Mouse (Mus musculus) kidney, adult 11 months (tissue): ENCODE measurements at regions not wholly inside any gene's neighbourhood (a gene's known extent, or its start where the extent isn't known, plus 50 kb on each side); places are given as distances from the start of the nearest gene placed in this dataset.

Source experiments
- DNase-seq: peaks from one replicate; pipeline ENCODE4 v3.0.0; 2022

DNA sequence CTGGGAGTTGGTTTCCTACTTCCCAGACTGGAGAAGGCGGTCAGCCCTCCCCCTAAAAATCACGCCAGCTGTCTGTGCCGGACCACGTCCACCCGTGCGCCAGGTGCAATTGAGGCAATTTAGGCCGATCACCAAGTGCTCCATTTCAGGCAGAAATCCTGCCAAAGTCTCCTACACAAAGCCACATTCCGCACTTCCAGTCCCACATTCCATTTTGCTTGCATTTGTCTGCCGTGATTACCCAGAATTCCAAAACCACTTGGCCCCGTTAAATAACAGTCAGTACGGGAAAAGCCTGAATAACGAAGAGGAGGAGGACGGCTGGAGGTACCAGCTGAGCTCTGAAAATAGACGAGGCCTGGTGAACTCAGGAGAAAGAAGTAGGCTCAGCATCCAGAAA lies 167.1 kb upstream of the Srrm4 start:
- DNase-seq: no peak

DNA sequence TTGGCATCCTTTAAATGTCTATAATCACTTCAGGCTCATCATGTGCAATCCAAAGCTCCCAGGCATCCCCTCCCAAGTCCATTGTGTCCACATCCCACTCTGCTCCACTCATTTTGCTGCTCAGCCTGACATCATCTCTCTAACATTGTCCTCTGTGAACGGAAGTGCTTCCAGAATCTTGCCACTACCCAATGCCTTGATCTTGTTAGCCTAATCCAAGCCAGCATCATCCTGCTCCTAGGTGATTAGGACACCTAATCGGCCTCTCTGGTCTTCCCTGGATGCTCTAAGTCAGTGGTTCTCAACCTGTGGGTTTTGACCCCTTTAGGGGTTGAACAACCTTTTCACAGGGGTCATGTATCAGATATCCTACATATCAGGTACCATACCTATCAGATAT lies 161.3 kb upstream of the Srrm4 start:
- DNase-seq: no peak

DNA sequence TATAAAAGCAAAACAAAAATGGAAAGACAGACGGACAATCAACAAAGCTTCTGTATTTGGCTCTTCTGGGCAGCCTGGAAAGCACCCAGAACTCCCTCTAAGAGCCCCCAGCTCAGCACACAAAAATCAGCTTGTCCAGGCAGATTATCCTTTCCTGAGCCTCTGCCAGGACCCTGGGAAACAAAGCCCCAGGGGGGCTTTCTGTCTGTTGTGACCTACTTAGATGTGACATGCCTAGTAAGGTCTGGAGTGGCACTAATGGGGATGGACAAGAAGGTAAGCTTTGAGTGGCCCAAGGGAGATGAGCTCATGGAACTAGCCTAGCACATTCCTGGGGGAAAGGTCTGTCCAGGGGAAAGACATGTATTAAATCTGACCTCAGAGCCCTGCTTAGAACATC lies 160.5 kb upstream of the Srrm4 start:
- DNase-seq: no peak

DNA sequence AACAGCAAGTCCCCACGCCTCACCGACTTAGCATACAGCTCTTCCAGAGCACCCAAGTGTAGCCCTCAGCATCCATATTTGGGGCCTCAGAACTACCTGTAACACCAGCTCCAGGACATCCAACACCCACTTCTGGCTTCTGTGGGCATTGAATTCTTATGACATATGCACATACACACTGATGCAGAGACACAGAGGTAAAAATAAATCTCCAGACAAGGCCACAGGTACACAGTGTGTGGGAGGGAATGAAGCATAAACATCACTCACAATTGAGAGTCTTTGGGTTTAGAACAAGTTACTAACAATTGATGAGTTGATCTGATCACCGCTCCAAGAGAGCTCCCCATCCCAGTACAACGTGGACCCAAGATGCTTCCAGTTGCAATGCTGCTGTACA lies 154.2 kb upstream of the Srrm4 start:
- no peak for DNase-seq

DNA sequence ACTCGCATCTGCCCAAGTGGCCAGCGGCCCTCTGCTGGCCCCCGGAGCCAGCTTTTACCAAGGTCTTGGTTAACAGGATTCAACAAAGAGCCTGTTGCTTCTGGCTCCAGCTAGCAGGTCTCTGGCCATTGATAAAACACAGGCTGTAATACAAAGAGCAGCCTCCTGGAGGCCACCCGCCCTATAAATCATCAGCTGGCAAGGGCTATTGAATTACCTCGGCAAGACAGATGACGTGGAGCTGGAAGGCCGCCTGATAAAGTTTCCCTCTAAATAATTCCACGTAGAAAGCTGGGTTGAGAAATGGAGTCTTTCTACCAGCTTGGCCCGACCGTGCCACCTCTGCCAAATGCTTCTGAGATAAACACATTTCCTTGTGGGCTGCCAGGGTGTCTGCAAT lies 152.8 kb upstream of the Srrm4 start:
- peak; percentile 2 for DNase-seq

DNA sequence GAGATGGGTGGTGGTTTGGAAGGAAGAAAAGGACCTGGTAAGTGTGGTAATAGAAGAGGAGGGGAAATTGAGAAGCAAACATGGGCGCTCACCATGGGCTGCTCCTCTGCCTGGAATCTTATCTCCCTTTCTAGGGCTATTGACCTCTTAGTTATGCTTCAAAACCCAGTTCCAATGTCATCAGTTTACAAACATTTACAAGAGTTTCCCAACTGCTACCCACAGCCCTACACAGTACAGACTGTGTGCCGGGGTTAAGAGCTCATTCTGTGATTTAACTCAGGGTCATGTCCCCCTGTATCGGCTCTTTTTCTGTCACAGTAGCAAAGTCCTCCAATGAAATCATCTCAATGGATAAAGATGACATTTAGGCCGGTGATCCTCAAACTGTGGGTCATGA lies 144.0 kb upstream of the Srrm4 start:
- no peak for DNase-seq

DNA sequence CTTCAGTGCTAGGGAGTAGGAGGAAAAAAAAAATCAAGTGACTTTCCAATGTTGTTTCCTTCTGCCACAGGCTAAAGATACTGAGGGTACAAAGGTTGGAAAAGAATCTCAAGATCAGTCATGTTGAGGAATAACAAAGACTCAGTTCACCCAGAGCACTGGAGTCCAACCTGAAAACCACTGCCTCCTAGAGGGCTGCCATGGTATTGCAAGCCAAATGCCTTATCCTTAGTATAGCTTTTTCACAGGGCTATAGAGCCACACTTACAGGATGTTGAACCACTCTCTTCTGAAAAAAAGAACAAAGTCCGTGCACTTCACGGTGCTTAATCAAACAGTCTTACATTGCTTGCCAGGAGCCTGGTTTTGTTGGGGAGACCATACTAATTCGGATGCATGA lies 139.9 kb upstream of the Srrm4 start:
- no peak for DNase-seq

DNA sequence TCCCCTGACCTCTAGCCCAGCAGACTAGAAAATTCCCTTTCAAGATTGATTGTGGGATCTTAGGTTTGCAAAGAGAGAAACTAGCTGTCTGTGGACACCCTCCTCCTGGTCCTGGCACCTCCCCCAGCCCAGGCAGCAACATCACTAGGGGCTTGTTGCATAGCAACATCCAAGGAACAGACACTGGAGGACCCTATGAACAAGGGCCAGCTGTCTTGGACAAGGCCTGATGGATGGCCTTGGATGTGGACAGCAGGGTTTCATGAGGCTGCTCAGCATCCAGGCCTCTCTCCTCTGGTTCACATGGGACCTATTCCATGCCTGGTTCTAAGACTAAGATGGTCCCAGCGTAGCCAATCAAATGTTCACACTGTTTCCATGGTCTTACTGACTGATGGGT lies 127.6 kb upstream of the Srrm4 start:
- DNase-seq: no peak

DNA sequence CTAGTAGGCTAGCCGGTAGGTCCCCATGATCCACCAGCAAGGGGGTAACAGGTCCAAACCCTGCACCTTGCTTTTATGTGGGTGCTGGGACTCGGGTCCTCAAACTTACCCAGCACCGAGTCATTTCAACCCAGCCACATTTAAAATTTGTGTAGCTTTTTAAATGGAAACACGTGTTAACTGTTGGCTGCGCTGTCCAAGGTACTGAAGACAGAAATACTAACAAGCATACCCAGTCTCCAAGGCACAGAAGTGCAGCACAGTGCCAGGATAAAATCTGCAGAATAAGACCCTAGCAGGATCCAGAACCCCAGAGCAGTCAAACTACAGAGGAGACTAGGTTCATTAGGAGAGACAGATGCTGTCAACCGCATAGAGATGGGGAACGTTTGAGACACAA lies 122.6 kb upstream of the Srrm4 start:
- no peak for DNase-seq

DNA sequence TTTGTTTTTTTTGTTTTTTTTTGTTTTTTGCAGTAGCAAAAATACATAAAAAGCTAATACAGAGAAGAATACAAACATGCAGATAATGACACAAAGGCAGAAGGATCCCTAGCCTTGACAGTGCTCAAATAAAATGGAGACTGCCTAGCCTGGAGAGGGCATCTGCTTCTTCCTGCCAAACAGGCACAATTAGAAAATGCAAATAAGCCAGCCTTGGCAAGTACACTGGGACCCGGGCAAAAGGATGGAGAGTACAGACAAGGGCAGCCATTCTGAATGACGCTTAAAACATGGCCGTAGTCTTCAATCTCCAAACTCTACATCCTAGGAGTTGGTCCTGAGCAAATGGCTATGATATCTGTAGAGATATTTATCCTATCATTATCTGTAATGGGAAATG lies 120.4 kb upstream of the Srrm4 start:
- no peak for DNase-seq

DNA sequence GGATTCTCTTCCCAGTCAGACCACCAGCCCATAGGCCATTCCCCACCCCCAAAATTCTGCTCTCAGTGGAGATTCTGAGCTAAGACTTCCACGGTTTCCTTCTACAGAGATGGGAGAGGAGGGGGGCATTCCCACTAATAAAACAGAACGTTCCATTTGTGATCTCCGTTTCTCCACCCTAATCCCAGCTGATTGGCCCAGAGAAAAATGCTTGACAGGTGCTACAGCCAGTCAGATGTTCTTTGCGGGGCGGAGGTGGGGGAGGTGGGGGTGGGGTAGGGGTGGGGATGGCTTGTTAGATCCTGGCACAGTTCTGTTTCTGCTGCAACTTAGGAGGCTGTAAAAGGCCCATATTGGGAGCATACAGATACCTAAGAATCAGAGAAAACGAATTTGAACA lies 116.9 kb upstream of the Srrm4 start:
- DNase-seq: no peak

DNA sequence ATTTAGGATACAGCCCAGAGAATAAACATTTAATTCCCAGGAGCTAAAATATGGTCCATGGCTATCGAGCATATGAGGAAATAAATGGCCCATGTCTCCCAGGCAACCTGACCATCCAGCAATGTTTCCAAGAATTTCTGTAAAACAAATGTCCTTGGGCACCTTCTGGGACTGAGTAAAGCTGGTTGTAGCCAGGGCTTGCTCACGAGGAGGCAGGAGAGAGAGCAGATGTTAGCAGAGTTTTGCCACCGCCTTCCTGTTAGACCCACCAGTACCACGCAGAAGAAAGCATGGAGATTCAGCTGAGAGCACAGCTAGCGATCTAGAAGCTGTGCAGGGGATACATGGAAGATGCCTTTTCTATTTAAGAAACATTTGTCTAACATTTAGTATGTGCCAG lies 70.8 kb upstream of the Srrm4 start:
- no peak for DNase-seq

DNA sequence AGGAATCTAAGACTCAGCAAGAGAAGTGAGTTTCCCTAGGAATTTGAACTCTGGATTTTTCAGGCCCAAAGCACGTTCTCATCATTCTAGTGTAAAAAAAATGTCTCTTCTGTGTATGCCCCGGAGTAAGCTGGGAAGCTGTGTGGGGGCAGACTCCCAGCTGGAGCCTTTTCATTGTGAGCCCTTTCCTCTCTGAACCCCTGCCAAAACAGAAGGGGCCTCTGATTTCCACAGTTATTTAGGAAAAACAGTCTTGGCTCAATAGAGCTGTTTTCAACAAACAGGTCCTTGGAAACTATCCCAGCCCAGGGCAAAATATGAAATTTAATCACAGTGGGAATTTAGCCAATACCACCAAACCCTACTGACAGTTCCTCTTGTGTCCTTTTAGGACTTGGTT lies 70.2 kb upstream of the Srrm4 start:
- DNase-seq: no peak

DNA sequence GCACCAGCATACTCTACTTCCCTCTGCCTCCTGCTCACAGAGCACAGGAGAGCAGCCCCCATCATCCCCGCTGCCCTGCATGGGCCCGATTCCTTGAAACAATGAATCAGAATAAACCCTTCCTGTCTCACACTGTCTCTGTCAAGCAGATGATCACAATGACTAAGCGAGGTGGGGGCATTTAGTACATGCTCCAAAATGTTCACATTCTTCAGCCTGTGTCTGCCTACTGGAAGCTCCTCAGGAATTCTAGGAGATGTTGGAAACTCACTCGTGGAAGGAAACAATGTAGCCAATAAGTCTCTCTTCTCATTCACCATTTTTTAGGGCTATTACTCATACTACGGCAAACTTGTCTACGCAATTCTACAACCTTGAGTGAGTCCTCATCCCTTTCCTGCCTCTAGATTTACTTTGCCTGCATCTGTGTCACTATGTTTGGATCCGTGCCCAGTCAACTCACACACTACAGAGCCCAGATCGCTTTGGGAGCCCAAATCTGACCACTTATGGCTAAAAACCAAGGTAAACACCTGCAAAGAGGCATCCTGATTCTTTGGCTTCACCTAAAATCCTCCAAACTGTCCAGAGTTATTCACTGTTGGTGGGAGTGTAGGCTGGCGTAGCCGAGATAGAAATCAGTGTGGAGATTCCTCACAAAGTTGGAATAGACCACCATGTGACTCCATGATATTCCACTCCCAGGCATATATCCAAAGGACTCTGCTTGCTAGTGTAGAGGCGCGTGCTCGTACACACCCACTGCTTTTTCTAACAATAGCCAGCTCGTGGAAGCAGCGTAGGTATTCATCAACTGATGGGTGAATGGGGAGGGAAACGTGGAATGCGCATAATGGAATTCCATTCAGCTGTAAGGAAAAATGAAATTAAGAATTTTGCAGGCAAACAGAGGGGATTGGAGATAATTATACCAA lies 63.1 kb upstream of the Srrm4 start:
- no peak for DNase-seq
